Mouse (Mus musculus) embryonic fibroblast, embryonic 13.5 days (primary cell): ENCODE data around the gene Pde10a.

Experiments used
- CTCF ChIP-seq: IDR thresholded peaks from 2 replicates; pipeline ENCODE4 v1.5.1; 2011; ENCODE audit warnings: mild to moderate bottlenecking, control low read depth, low read length, moderate library complexity, borderline replicate concordance; ENCODE audit not compliant: insufficient read depth
- POLR2A ChIP-seq: IDR thresholded peaks from 2 replicates; pipeline ENCODE4 v1.6.1; 2011; ENCODE audit warnings: low read depth, mild to moderate bottlenecking, control low read depth, low read length, moderate library complexity

GRCm38 (mm10) chr17:8960386-8960785 lies 435.2 kb downstream of the Pde10a start:
- TF ChIP-seq CTCF = no peak
- no peak for TF ChIP-seq POLR2A
